Mouse (Mus musculus): ENCODE results near the gene Ino80.
A peak's percentile ranks its signal among the peaks of the same experiment; 100 is the strongest.

The Ino80 gene

DNA sequence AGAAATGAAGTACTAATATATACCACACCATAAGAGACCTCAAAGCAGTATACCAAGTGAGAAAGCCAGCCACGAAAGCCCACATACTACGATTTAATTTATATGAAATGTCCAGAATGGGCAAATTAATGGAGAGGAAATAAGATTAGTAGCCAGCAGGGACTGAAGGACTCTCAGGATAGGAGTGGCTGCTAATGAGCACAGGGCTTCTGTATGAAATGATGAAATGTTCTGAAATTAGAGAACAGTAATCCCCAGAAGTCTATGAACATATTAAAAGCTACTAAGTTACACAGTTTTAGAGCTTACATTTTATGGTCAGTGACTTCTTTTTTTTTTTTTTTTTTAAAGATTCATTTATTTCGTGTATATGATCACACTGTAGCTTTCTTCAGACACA, 22.9 kb downstream of the Ino80 start:
- no peak for DNase-seq (ENCODE audit: low read depth, low spot score)

DNA sequence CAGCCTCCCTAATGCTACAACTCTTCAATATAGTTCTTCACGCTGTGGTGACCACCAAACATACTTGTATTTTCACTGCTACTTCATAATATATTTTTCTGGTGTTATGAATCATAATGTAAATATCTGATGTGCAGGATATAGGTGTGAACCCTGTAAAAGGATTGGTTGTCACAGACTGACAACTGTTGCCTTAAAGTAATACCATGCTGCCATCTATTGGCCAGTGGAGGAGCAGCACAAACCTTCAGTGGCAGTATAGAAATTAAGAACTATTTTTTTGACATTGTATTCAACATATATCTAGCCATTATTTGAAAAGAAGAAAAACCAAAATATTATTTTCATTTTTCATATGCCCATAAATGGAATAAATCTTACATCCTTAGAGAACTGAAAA, 40.5 kb downstream of the Ino80 start:
- peak; percentile 67 for DNase-seq (ENCODE audit: low read depth, low spot score)

DNA sequence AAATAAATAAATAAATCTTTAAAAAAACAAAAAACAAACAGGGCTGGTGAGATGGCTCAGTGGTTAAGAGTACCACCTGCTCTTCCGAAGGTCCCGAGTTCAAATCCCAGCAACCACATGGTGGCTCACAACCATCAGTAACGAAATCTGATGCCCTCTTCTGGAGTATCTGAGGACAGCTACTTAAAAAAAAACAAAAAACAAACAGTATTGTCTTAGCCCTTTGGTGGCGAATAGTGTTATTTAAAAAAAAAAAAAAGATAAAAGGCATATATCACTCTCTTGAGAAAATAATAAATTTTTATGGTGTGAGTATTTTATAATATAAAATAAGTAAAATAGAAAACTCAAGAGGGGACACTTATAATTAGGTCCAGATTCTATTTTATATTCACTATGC, 41.0 kb downstream of the Ino80 start:
- no peak for DNase-seq (ENCODE audit: low read depth, low spot score)

DNA sequence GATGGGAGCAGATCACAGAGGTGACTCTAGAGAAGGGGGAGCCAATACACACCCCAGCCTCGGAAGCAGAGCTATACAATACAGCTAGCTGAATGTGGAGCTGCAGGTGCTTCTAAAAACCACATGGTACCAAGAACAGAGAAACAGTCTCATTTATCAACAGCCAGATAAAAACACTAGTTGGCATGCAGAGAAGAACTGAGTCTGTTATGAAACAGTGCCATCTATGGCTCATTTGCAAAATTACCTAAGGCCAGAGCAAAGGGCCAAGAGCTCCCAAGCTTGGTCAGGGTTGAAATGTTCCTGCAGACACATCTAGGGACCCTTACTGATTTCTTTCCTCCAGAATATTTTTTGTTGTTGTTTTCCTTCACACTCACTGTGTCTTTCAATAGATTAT, 63.7 kb downstream of the Ino80 start:
- DNase-seq (ENCODE audit: low read depth, low spot score), result peak; percentile 56

DNA sequence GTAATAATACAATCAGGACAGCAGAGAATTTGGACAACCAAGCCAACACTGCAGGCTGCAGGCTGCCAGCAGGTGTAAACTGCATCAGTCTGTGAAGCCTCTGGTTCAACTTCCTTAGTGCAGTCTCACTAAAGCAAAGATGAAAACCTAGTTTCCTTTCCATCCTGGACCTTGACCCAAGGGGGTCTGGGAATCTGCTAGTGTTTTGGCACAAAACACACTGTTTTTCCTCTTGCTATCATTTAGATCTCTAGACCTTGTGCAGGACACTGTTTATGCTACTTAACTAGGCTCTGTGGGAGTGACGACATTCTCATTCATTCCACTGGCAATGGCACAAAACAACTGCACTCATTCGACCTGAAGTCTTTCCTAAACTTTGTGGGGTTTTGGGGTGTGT, 65.8 kb downstream of the Ino80 start:
- DNase-seq (ENCODE audit: low read depth, low spot score), result no peak

DNA sequence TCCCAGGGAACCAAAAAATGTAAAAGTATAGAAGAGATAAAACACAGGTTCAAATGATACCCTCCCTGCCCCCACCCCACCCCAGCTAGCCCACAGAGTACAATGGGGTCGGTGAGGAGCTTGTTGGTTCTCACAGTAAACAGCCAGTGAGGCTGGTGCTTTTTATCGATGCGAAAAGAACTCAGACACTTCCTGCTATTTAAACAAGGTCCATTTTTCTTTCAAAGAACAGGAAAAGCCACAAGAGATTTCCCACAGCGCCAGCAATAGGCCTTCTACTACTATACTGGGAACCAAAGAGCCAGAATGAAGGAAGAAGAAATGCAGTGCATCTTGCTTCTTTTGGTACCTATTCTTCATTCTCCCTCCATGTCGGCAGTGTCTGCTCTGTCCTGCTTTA, 66.5 kb downstream of the Ino80 start:
- no peak for DNase-seq (ENCODE audit: low read depth, low spot score)

DNA sequence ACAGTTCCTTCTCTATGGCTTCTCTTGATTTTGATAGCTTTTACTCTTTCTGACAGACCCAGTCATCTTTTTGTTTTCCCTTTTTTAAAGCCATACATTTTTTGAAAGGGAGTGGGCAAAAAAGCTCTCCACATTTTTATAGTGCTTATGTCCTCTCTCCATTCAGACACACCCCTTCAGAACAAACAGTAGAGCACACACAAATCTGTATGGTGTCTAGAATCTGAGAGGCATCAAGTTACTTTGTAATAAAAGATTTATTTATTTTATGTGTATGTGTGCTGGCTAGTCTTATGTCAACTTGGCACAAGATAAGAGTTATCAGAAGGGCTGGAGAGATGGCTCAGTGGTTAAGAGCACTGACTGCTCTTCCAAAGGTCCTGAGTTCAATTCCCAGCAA, 68.8 kb downstream of the Ino80 start:
- DNase-seq (ENCODE audit: low read depth, low spot score), result no peak

DNA sequence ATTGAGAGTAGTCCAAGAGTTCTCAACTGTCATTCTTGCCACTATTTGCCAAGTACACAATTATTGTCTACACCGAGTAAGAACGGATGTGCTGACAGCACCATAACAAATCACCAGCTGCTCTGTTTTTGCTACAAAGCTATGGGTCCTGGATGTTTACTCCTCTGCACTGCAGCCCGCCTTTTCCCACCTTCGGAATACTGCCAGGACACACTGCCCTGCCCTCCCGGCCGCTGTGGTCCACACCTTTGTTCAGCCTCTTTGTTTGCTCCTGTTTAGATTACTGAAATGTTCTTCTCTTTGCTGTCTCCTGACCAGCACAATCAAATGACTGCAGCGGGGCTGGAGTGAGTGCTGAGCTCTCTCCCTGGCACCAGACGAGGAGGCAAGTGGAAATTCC, 69.2 kb downstream of the Ino80 start:
- DNase-seq (ENCODE audit: low read depth, low spot score), result no peak

DNA sequence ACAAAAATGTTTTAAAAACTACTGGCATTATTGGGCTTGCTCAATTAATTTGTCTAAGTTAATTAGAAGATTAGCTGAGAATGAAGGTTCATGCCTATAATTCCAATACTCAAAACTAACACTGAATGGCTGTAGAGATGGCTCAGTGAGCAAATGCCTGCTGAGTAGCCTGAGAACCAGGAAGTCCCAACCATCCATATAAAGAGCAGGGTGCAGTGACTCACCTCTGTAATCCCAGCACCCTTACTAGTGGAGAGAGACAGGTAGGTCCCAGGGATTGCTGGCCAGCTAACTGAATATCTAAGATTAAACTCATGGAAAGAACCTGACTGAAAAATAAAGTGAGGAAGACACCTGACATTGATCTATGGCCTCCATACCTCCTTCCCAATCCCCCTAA, 78.2 kb downstream of the Ino80 start:
- no peak for DNase-seq (ENCODE audit: low read depth, low spot score)

DNA sequence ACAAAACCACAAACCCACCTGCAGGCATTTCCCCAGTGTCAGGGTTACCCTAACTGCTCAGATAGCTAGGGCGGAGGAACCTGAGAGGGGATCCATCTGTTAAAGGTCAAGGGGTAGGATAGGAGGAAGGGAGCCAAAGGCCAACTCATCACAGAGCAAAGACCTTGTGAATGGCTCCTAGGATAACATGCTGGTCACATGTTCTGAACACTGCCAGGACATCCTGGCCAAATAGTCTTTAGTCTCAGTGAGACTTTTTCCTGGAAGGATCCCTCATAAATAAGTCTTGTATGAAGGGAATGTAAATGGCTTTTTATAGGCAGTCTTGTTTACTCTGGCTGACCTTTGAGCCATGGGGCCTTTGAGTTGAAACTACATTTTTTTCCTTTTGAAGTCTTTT, 78.8 kb downstream of the Ino80 start:
- no peak for DNase-seq (ENCODE audit: low read depth, low spot score)

DNA sequence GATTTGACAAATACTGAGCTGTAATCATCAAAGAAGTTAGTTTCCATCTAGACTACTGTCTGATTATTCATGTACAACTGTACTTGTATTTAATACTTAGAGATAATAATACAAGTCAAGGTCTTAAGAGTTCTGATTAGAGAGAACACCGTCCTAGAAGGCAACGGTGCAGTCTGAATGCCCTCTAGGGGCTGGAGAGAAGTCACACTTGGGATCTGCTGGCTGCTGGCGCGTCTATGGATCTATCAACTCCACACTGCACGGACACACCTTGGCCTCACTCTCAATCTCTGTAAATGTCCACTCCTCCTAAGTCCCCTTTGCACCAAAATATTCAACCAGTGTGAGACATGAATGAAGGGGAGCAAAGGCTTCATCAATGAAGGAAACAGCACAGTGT, 79.2 kb downstream of the Ino80 start:
- no peak for DNase-seq (ENCODE audit: low read depth, low spot score)

DNA sequence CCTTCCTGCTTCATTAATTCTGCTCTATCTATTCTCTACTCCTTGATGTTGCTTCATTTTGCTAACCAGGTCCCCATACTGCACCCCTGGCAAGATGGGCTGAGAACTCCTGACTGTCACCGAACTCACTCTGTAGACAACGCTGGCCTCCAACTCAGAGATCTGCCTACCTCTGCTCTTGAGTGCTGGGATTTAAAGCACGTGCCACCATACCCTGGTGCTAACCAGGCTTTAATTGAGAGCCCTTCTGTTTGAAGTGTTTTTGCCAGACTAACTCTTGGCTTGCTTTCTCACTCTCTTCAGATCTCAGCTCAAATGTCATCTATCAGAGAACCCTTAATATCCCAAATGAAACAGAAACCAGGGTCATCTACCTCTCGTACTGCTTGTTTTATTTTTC, 87.5 kb downstream of the Ino80 start:
- no peak for DNase-seq (ENCODE audit: low read depth, low spot score)

DNA sequence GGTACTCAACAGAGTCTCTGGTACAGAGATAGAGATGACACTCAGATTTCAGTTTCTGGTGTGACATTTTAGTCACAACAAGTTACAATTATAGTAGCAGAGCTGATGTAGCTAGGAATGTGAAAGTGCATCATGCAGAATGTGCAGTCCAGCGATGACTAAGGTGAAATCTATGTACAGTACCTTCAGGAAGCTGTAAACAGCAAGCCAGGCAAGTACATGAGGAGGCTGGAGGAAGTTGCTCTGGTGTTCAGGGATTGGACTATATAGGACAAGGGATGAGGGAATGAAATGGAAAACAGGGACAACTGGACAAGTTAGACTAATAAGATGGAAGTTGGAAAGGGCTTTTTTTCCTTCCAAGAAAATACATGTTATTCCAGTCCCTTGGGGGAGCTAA, 89.2 kb downstream of the Ino80 start:
- no peak for DNase-seq (ENCODE audit: low read depth, low spot score)

DNA sequence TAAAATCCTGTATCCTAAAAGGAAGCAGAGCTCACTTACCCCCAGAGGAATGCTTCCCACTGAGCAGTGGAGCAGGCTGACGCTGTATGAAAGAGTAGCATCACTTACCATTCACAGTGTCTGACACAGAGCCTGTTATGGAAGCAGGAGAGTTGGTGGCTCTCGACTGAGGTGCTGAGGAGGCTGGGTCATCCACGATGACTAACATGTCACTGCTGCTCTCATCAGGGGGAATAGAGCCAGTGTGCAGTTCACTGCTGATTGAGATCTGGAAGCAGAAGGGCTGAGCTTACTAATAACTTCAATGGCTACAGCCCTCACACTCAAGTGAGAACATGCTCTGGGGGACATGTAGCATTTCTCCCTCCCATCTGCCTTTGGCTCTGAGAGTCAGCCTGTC, 98.0 kb downstream of the Ino80 start:
- no peak for DNase-seq (ENCODE audit: low read depth, low spot score)

DNA sequence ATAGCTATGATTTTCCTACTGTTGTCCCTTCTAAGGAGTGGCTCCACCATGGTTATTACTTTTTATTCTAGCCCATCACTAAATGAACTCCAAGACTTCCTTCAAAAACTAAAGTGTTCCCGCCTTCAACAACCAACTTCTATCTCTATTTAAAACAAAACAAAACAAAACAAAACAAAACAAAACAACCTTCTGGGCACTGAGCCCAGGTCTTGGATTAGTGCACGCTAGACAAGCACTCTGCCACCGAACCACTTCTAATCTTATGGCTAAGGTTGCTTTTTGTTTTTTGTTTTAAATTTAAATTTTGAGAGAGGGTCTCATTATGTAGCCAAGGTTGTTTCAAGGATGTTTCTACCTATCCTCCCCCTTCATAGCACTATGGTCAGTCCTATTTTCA, 99.7 kb downstream of the Ino80 start:
- no peak for DNase-seq (ENCODE audit: low read depth, low spot score)

DNA sequence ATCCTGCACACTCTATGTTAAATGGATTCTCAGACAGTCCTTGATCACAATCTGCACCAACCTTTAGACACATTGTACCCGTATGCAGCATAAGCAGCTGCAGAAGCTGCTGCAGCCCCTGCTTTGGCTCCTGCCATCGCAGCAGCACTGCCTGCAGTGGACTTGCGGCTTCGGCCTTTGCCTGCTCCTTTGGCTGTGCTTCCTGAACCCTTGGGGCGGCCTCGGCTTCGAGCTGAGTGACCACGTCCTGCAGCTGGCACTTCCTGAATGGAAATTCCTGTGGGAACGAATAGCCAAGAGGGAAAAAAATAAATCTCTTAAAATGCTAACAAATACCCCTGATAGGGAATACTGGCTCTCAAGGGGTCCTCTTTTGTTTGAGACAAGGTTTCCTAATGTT, 100.2 kb downstream of the Ino80 start:
- no peak for DNase-seq (ENCODE audit: low read depth, low spot score)

DNA sequence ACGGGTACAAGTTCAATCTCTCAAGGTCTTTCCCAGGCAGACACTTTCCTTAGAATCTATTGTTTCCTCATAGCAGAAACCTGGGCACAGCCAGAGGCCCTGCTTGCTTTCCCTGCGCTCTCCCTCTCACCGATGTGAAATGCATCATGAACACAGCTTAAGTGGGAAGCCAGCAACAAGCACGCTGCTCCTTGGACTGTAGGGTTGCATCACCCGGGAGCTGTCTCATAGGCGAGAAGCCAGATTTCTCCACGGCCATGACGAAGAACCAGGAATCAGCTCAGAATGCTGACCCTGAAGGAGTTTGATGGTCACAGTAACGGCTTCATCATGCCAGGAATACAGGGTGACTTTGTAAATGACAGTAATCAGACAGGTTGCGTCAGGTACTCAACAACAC, 107.4 kb downstream of the Ino80 start:
- DNase-seq (ENCODE audit: low read depth, low spot score), result no peak

DNA sequence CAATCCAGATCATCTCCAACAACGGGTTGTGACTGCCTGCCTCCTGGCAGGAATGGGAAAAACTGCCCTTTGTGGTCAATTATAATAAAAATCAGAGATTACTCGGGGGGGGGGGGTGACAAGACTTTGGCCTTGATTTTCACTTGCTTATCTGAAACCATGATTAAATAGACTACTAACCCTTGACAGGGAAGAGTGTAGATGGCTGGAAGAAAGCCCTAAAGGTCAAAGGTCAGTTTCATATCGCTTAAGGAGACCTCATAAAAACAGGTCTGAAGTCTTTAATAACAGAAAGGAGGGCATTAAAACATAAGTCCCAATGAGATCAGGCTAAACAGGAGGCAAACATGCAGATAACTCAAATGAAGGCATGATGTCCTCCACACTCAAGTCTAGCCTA, 110.1 kb downstream of the Ino80 start:
- no peak for DNase-seq (ENCODE audit: low read depth, low spot score)

DNA sequence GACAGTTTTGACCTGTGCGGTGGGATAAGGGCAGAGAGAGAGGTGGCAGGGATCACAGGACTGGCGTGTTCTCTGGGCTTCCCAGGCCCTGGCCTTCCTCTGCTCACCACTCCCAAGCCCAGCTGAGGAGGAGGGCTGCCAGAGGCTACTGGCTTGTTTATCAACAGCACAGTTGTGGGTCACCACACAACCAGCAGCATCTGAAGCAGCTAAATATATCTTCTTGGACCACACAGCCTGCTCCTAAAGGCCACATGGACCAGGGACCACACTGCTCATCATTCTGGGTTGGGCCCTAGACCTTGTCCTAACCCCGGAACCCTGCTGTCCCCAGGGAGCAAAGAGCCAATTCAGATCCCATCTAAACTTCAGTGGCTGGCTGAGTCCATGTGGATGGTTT, 112.5 kb downstream of the Ino80 start:
- DNase-seq (ENCODE audit: low read depth, low spot score), result no peak

DNA sequence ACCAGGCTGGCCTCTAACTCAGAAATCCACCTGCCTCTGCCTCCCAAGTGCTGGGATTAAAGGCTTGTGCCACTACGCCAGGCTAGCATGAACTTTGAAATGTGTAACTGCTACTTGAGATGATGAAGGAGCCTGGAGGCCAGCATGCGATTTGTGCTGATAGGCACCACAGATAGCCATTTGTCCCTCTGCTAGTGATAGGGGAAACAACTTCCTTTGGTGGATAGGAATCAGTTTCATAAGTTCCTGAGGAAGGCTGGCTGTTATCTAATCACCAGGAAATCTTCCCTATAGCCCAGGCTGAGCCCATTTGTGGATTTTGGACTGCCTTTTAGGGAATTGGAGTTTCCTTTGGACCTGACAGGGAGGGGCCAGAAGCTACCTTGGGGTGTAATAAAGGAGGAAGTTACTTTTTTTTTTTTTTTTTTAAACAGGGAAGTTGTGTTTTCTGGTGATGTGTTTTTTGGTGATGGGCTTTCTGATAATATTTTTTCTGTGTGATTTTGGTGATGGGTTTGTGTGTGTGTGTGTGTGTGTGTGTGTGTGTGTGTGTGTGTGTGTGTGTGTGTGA, 117.7 kb downstream of the Ino80 start:
- peak; percentile 70 for DNase-seq (ENCODE audit: low read depth, low spot score)

DNA sequence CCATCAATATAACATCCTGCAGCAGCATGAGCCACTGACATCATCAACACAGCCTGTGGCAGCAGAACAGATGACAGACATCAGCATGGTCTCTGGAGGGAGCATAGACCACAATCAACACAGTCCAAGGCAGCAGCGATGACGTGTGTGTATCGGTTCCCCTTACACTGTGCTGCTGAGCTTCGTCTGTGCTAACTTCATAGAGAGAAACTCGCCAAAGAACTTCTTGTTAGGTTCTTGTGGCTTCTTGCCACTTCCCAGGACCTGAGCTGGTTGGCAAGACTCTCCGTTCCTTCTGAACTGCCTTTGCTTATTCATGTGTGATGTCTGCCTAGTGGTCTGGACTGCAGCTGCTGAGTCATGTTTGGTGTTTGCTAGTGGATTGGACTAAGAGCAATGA, 119.2 kb downstream of the Ino80 start:
- DNase-seq (ENCODE audit: low read depth, low spot score), result peak; percentile 30

DNA sequence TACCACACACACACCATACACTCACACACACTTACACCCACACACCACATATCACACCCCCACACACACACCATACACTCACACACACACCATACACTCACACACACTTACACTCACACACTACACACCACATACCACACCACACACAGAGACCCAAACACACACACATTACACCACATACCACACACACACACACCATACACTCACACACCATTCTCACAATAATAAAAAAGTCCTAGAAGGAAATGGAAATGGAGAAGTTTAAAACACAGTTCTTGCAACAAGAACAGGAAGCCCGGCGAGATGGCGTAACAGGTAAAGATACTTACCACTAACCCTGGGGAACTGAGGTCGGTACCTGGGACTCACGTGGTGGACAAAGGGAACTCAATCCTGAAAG, 120.7 kb downstream of the Ino80 start:
- no peak for DNase-seq (ENCODE audit: low read depth, low spot score)

DNA sequence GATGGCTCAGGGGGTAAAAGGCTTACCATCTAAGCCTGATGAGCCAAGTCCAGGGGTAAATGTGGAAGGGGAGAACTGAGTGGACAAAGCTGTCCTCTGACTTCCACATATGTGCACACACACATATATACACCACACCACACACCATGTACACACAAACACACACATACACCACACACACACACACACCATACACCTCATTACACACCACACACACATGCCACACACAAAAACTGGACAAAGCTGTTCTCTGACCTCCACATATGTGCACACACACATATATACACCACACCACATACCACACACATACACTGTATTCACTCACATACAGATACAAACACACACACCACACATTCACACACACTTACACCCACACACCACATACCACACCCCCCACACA, 121.2 kb downstream of the Ino80 start:
- no peak for DNase-seq (ENCODE audit: low read depth, low spot score)

DNA sequence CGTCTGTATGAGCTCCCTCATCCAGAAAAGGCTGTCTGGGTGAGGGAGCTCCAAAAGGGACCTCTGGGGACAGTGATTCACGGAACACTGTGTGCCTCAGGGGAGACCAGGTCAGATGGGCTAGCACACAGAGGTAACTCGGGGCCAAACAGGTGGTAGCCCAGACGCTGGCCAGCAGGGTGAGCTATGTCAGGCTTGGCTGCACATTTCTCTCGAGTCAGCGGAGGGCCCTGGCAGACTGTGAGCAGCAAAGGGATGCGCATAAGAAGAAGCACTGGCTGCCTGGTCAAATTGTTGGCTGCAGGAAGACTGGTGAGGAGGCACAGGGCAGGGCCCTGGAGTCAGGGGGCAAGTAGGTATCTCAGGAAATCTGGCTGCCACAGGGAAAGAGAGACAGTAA, 121.8 kb downstream of the Ino80 start:
- DNase-seq (ENCODE audit: low read depth, low spot score), result peak; percentile 65

DNA sequence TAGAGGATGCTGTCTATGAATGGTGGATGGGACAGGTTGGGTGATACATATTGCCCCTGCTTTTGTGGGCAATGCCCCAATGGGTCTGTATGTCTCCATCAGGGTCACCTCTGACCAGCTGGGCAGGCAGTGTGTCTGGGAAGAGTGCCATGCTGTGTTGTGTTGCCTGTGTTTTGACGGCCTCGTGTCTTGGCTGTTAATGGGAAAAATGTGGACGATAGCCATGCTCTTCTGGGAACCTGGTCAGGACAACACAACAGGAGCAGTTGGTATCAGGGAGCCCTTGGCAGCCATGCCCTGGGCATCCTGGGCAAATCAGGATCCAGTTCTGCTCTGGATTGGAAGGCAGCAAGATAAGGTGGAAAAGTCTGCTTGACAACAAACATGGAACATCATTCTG, 122.4 kb downstream of the Ino80 start:
- no peak for DNase-seq (ENCODE audit: low read depth, low spot score)

Data from A20 (cell line).